Comparison of ENCODE assay signal across 10 mouse cellular contexts in genomic region chr16:35489066-35489718, GRCm38 (mm10). TPM values are rescaled to one million over a fixed set of nuclear protein-coding genes. Genes with fewer than 3 reads are reported as not detected.
DNase-seq lines count a peak whose midpoint lies in the region; ATAC-seq and TF ChIP-seq lines count a peak whose summit lies in the region.
"Had no signal": no experiment of that assay in that cellular context is flagged by ENCODE, and none has a peak within 500 bp of the region (broad histone marks: within the 10 kb centered on the region; RNA-seq: fewer than 3 reads in every experiment).

No protein-coding gene starts in this region.

- no peak for ATAC-seq in erythroblast, adult 5-6 weeks (replicated peaks; ENCODE audit: low FRiP score, poor library complexity, severe bottlenecking)
- ATAC-seq in hindbrain, postnatal 0 days, result no peak
- ATAC-seq in cerebellum, adult (ENCODE audit: insufficient number of reproducible peaks, low FRiP score, low TSS enrichment), result no peak

- H3K4me1 ChIP-seq in erythroblast, embryonic 14.5 days (ENCODE audit: control insufficient read depth), result peaks cover 9% of the 10 kb centered on the region; the same call in 1 of the 2 replicates
- H3K4me1 ChIP-seq in E14TG2a.4 (replicated peaks; ENCODE audit: low read depth, low read length), result peaks cover 50% of the 10 kb centered on the region
- peaks cover 6% of the 10 kb centered on the region for H3K4me1 ChIP-seq in hindbrain, postnatal 0 days (ENCODE audit: insufficient read depth, low read length)

- H3K27ac ChIP-seq in hindbrain, postnatal 0 days, result no peak overlapping the region

- H3K27me3 ChIP-seq in erythroblast, embryonic 14.5 days (ENCODE audit: control insufficient read depth), result peaks cover 21% of the 10 kb centered on the region
- peaks cover 27% of the 10 kb centered on the region for H3K27me3 ChIP-seq in E14TG2a.4 (ENCODE audit: insufficient read depth, low read length)
- H3K27me3 ChIP-seq in hindbrain, postnatal 0 days (ENCODE audit: insufficient read depth, low read length), result no peaks in the 10 kb centered on the region

- peak overlapping the region; percentile 59 for H3K4me3 ChIP-seq in erythroblast, embryonic 14.5 days (replicated peaks)
- H3K4me3 ChIP-seq in E14TG2a.4 (replicated peaks; ENCODE audit: low read length), result peak overlapping the region; percentile 90
- H3K4me3 ChIP-seq in hindbrain, postnatal 0 days (ENCODE audit: low read length), result peak overlapping the region; percentile 77

- H3K36me3 ChIP-seq in erythroblast, embryonic 14.5 days (ENCODE audit: control insufficient read depth), result no peaks in the 10 kb centered on the region
- no peaks in the 10 kb centered on the region for H3K36me3 ChIP-seq in E14TG2a.4 (ENCODE audit: insufficient read depth, low read length)
- no peaks in the 10 kb centered on the region for H3K36me3 ChIP-seq in hindbrain, postnatal 0 days (ENCODE audit: insufficient read depth, low read length)

- no peak for TF ChIP-seq CTCF in E14TG2a.4 (conservative IDR thresholded peaks at IDR 0.05; ENCODE audit: low read length)
- no peak for TF ChIP-seq CTCF in hindbrain, postnatal 0 days (IDR thresholded peaks at IDR 0.05; ENCODE audit: low read depth)

- H3K4me2 ChIP-seq in hindbrain, postnatal 0 days (ENCODE audit: low read depth, low read length), result peak overlapping the region; percentile 97

- no peak overlapping the region for H3K9ac ChIP-seq in hindbrain, postnatal 0 days (replicated peaks; ENCODE audit: low read length)

- H3K9me3 ChIP-seq in erythroblast, embryonic 14.5 days (ENCODE audit: control insufficient read depth, low read length), result no peaks in the 10 kb centered on the region
- H3K9me3 ChIP-seq in E14TG2a.4 (ENCODE audit: low read length), result no peaks in the 10 kb centered on the region
- no peaks in the 10 kb centered on the region for H3K9me3 ChIP-seq in hindbrain, postnatal 0 days (ENCODE audit: low read length)

- DNase-seq in hindbrain, postnatal 0 days (ENCODE audit: low spot score), result no peak
- DNase-seq in lung, postnatal 36 days, result peak; percentile 22
- DNase-seq in layer of hippocampus, adult 18-20 months (ENCODE audit: low spot score in 2 of 2), result no peak
- DNase-seq in layer of hippocampus, postnatal 14 days (ENCODE audit: low spot score in 2 of 2), result no peak
- DNase-seq: thymus, postnatal 14 days had no signal

- 53% methylated on average over 10 of the region's 10 CpGs for WGBS in hindbrain, postnatal 0 days

RNA-seq across cellular contexts. Expression of gene Pdia5, which starts 1.5 kb away (rescaled TPM):
- 0.02 TPM in 1 of 2 replicates, not detected in the other for polyA plus RNA-seq in erythroblast, embryonic 14.5 days (2012)
- total RNA-seq in erythroblast, adult 5-6 weeks (2015; ENCODE audit: low replicate concordance), result 4.0 and 6.3 TPM in 2 replicates
- 1.2 TPM in 1 of 2 replicates, not detected in the other for total RNA-seq in erythroblast, adult 5-6 weeks (2017; ENCODE audit: low replicate concordance)
- 1.4 and 5.5 TPM in 2 replicates for total RNA-seq in hindbrain, postnatal 0 days (2014; rRNA removed)
- polyA plus RNA-seq in hindbrain, postnatal 0 days (2015; fragmentation: Nextera tagmentation; extraction: Ambion mirVana), result 9.1 and 9.2 TPM in 2 replicates
- total RNA-seq in layer of hippocampus, adult 18-20 months (2021), result 1 to 10 TPM; 2.5 to 3.5 TPM
- 1 to 10 TPM; 3.5 to 4.4 TPM for total RNA-seq in layer of hippocampus, postnatal 14 days (2021)

RNA-seq across cellular contexts. Expression of gene Sema5b, which starts 51.8 kb away (rescaled TPM):
- 0.02 TPM in 1 of 2 replicates, not detected in the other for polyA plus RNA-seq in erythroblast, embryonic 14.5 days (2012)
- total RNA-seq in erythroblast, adult 5-6 weeks (2015; ENCODE audit: low replicate concordance), result not detected in 2 replicates
- total RNA-seq in erythroblast, adult 5-6 weeks (2017; ENCODE audit: low replicate concordance), result not detected in 2 replicates
- 37.0 and 47.0 TPM in 2 replicates for total RNA-seq in hindbrain, postnatal 0 days (2014; rRNA removed)
- 12.3 and 14.8 TPM in 2 replicates for polyA plus RNA-seq in hindbrain, postnatal 0 days (2015; fragmentation: Nextera tagmentation; extraction: Ambion mirVana)
- 10 to 100 TPM; 11.1 to 14.1 TPM for total RNA-seq in layer of hippocampus, adult 18-20 months (2021)
- total RNA-seq in layer of hippocampus, postnatal 14 days (2021), result 10 to 100 TPM; 20.7 to 21.7 TPM
- total RNA-seq: megakaryocyte progenitor cell, adult 5-6 weeks had no signal

Comparison
In these comparisons a context has a peak if more than half of its experiments do, and no peak if none do; other contexts are left out.
1. RNA of gene Sema5b, which starts 51.8 kb away (total RNA-seq): 37.0 to 47.0 TPM in hindbrain, postnatal 0 days, 20.7 to 21.7 TPM in layer of hippocampus, postnatal 14 days and 11.1 to 14.1 TPM in layer of hippocampus, adult 18-20 months; not detected in erythroblast, adult 5-6 weeks; every median in the first group is over 10 times any median in the second.
2. Peak in every context shown above with its lines, with median percentiles within 50 percentile points of each other: H3K4me3 ChIP-seq.